In the genomic region with DNA sequence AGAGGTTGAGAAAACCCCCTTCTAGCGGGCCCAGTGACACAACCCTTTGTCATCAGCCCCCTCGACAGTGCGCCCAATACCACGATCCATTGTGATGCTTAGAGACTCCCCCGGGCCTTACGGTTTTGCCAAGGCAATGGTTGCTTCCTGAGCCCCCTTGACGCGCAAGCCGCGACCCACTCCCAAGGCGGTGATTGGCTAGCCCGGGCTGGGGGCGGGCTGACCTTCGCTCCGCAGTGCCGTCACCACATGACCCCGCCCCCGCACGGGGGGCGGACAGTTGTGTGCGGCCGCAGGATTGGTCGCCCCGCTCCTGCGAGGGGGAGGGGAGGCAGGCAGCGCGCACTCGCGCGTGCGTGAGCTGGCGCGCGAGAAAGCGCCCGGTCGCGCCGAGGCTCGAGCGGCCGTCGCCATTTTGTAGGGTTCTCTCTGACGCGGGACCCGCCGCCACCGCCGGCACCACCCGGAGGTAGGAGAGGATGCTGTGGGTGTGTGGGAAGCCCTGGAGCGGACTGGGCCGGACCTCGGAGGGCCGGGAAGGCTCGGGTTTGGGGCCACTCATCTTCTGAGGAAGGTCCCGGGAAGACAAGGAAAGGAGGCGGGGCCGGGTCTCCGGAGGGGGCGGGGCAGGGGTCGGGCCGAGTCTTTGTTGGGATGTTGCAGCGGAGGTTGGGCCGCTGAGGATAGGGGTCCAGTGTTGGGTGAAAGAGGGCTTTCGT, we compare ENCODE assay signal across 8 mouse cellular contexts. TPM values are rescaled to one million over a fixed set of nuclear protein-coding genes. Genes with fewer than 3 reads are reported as not detected.
DNase-seq lines count a peak whose midpoint lies in the region; ATAC-seq lines count a peak whose summit lies in the region.

A gene (plus strand): TSS at position 305 of the 719 bp plus-strand sequence.

- H3K27ac ChIP-seq in forebrain, embryonic 10.5 days = peak within 1 kb of the TSS; percentile 98
- H3K27ac ChIP-seq in heart, embryonic 16.5 days (ENCODE audit: low read length) = peak within 1 kb of the TSS; percentile 97
- H3K27ac ChIP-seq in liver, embryonic 15.5 days (replicated peaks) = peak within 1 kb of the TSS; percentile 85
- H3K27ac ChIP-seq in neural tube, embryonic 12.5 days = peak within 1 kb of the TSS; percentile 87

- peak; percentile 73 for DNase-seq in c-Kit-negative CD71-positive TER-119-positive erythroid progenitor cells, embryonic 14.5 days (ENCODE audit: low read depth, low spot score)
- DNase-seq in forebrain, embryonic 10.5 days (ENCODE audit: extremely low spot score, low spot score) = peak; percentile 98
- peak; percentile 97 to 99 for DNase-seq in kidney, postnatal 36 days
- peak; percentile 91 for DNase-seq in telencephalon, adult 2 months (ENCODE audit: low read depth, low spot score)

- H3K9ac ChIP-seq in heart, embryonic 16.5 days (ENCODE audit: low read length) = peak within 1 kb of the TSS; percentile 91
- peak within 1 kb of the TSS; percentile 77 for H3K9ac ChIP-seq in liver, embryonic 15.5 days
- H3K9ac ChIP-seq in neural tube, embryonic 12.5 days = peak within 1 kb of the TSS; percentile 76

- no peaks in the 10 kb centered on the region for H3K27me3 ChIP-seq in forebrain, embryonic 10.5 days (ENCODE audit: poor library complexity, severe bottlenecking)
- H3K27me3 ChIP-seq in heart, embryonic 16.5 days (ENCODE audit: control insufficient read depth, insufficient read depth, low read length) = no peaks in the 10 kb centered on the region
- no peaks in the 10 kb centered on the region for H3K27me3 ChIP-seq in liver, embryonic 15.5 days
- no peaks in the 10 kb centered on the region for H3K27me3 ChIP-seq in neural tube, embryonic 12.5 days (replicated peaks)

- H3K4me1 ChIP-seq in forebrain, embryonic 10.5 days = peaks cover 35% of the 10 kb centered on the region
- H3K4me1 ChIP-seq in heart, embryonic 16.5 days (ENCODE audit: control insufficient read depth, insufficient read depth, low read length) = peaks cover 12% of the 10 kb centered on the region
- H3K4me1 ChIP-seq in liver, embryonic 15.5 days (replicated peaks) = peaks cover 22% of the 10 kb centered on the region
- peaks cover 23% of the 10 kb centered on the region for H3K4me1 ChIP-seq in neural tube, embryonic 12.5 days

- peak within 1 kb of the TSS; percentile 73 for H3K4me3 ChIP-seq in forebrain, embryonic 10.5 days
- peak within 1 kb of the TSS; percentile 91 for H3K4me3 ChIP-seq in heart, embryonic 16.5 days (ENCODE audit: low read length)
- H3K4me3 ChIP-seq in liver, embryonic 15.5 days (replicated peaks) = peak within 1 kb of the TSS; percentile 79
- peak within 1 kb of the TSS; percentile 56 for H3K4me3 ChIP-seq in neural tube, embryonic 12.5 days

- H3K36me3 ChIP-seq in forebrain, embryonic 10.5 days (replicated peaks) = peaks cover 45% of the 10 kb centered on the region
- peaks cover 2% of the 10 kb centered on the region; the same call in 1 of the 2 replicates for H3K36me3 ChIP-seq in heart, embryonic 16.5 days (ENCODE audit: control insufficient read depth, insufficient read depth)
- peaks cover 12% of the 10 kb centered on the region for H3K36me3 ChIP-seq in liver, embryonic 15.5 days (replicated peaks)
- peaks cover 35% of the 10 kb centered on the region for H3K36me3 ChIP-seq in neural tube, embryonic 12.5 days

- WGBS in forebrain, embryonic 10.5 days = under 1% methylated on average over 65 of the region's 65 CpGs
- WGBS in heart, embryonic 16.5 days = under 1% methylated on average over 62 of the region's 65 CpGs
- under 1% methylated on average over 65 of the region's 65 CpGs for WGBS in liver, embryonic 15.5 days (ENCODE audit: insufficient replicate concordance)
- under 1% methylated on average over 65 of the region's 65 CpGs for WGBS in neural tube, embryonic 12.5 days

- ATAC-seq in CD4-positive, CD25-positive, alpha-beta regulatory T cell, adult 4 months = peak; percentile 88
- peak; percentile 98 for ATAC-seq in heart, embryonic 16.5 days (replicated peaks; ENCODE audit: extremely low read depth, insufficient read depth, low FRiP score)
- ATAC-seq in liver, embryonic 15.5 days (ENCODE audit: insufficient read depth) = peak; percentile 92
- ATAC-seq in neural tube, embryonic 12.5 days (ENCODE audit: low FRiP score, low read depth) = peak; percentile 96

- peak within 1 kb of the TSS; percentile 90 for H3K4me2 ChIP-seq in heart, embryonic 16.5 days (ENCODE audit: low read depth, low read length)
- H3K4me2 ChIP-seq in liver, embryonic 15.5 days = peak within 1 kb of the TSS; percentile 85
- H3K4me2 ChIP-seq in neural tube, embryonic 12.5 days (replicated peaks) = peak within 1 kb of the TSS; percentile 64

- no peaks in the 10 kb centered on the region for H3K9me3 ChIP-seq in forebrain, embryonic 10.5 days
- H3K9me3 ChIP-seq in heart, embryonic 16.5 days (replicated peaks; ENCODE audit: control insufficient read depth, low read length) = no peaks in the 10 kb centered on the region
- H3K9me3 ChIP-seq in liver, embryonic 15.5 days (replicated peaks) = no peaks in the 10 kb centered on the region
- no peaks in the 10 kb centered on the region for H3K9me3 ChIP-seq in neural tube, embryonic 12.5 days

RNA-seq across cellular contexts. Expression of the gene that starts here (rescaled TPM):
- 100 to 1,000 TPM; 105 to 151 TPM for polyA plus RNA-seq in CD4-positive, CD25-positive, alpha-beta regulatory T cell, adult 4 months (2017; shearing (Covaris generic))
- polyA plus RNA-seq in forebrain, embryonic 10.5 days (2016; fragmentation: Nextera tagmentation; extraction: Ambion mirVana) = 104 and 106 TPM in 2 replicates
- 34.1 and 38.0 TPM in 2 replicates for polyA plus RNA-seq in heart, embryonic 16.5 days (2015; fragmentation: Nextera tagmentation; extraction: Ambion mirVana)
- polyA plus RNA-seq in liver, embryonic 15.5 days (2015; fragmentation: Nextera tagmentation; extraction: Ambion mirVana) = 15.6 and 18.7 TPM in 2 replicates
- 157 and 164 TPM in 2 replicates for polyA plus RNA-seq in neural tube, embryonic 12.5 days (2016; fragmentation: Nextera tagmentation; extraction: Ambion mirVana)

Comparison
In these comparisons a context has a peak if more than half of its experiments do, and no peak if none do; other contexts are left out.
1. Peak in every context shown above with its lines: DNase-seq, ATAC-seq, H3K4me3 ChIP-seq and H3K27ac ChIP-seq.